Mouse (Mus musculus): Measurements from ENCODE around the gene Slc38a9. TPM values are rescaled to one million over a fixed set of nuclear protein-coding genes. Genes with fewer than 3 reads are reported as not detected.

Gene Slc38a9
- polyA plus RNA-seq, 1 experiment = 1.1 TPM

GRCm38 (mm10) chr13:112749881-112750280 lies 89.3 kb downstream of the Slc38a9 start:
- TF ChIP-seq GATA1 (IDR thresholded peaks at IDR 0.05; ENCODE audit: low read length) = no peak

DNA sequence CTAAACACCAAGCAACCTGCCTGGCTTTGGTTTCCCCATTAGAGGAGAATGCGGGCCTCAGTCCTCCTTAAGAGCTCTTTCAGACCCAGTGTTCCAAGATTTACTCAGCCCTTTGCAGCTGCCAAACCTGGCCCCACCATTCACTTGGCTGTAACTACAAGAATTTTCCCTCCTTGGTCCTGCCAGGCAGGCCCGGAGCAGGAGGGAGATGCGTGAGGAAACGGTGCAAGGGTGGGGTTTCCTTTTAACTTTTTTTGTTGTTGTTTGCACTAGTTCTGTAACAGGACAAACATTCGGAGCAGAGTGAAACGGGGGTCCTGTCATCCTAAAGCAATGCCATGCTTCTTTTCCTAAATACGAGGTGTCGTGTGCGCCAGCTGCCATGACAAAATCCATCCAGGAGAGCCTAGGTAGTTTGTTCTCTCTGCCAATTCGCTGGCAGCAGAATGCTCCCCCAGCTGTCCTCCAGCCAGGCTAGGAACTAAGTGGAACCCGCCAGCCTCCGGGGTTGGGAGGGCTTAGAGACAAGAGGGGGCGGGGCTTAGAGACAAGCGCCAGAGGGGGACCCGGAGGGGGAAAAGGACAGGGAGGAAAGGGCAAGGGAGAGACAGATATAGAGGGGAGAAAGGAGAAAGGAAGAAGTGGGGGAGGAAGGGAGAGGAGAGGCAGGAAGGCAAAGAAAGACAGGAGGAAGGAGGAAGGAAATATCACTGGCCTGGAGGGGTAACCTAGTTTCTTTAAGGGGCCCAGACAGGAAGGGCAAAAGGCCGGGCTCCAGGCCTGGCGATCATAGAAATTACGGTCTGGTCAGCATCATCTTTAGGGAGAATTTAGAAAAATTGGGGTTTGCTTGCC lies 91.1 kb downstream of the Slc38a9 start:
- TF ChIP-seq GATA1 (IDR thresholded peaks at IDR 0.05; ENCODE audit: low read length) = no peak

DNA sequence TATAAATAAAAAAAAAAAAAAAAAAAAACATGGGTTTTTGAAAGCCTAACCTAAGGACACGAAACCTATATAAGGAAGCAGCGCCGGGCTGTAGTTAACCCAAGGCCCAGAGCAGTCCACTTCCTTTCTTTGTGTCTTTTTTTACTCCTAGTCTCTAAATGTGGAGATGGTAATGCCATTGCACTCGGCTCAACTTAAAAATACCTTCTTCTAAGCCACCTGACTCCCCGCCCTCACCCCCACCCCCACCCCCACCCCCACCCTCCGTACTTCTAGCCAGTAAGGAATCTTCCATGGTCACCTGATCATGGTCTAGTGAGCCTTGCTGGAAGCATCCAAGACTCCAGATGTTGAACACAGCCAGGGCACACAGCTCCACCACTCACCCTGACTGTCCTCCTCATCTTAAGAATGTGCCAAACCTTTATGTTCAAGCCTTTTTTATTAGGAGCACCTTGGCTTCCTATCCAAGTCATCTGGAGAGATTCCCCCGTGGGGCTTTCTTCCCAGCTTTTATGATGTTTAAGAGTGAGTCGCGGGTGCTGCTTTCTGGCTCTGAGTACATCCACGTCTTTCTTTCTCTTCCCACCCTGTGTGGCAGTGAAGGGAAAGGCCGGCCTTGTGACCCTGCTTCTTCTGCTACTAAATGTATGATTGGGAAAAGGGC lies 91.9 kb downstream of the Slc38a9 start:
- no peak for TF ChIP-seq GATA1 (IDR thresholded peaks at IDR 0.05; ENCODE audit: low read length)

GRCm38 (mm10) chr13:112753522-112753921 lies 93.0 kb downstream of the Slc38a9 start:
- TF ChIP-seq GATA1 (IDR thresholded peaks at IDR 0.05; ENCODE audit: low read length) = no peak

- no peak for TF ChIP-seq GATA1 (IDR thresholded peaks at IDR 0.05; ENCODE audit: low read length)
Observed at GRCm38 (mm10) chr13:112754871-112755270, 94.3 kb downstream of the Slc38a9 start.

DNA sequence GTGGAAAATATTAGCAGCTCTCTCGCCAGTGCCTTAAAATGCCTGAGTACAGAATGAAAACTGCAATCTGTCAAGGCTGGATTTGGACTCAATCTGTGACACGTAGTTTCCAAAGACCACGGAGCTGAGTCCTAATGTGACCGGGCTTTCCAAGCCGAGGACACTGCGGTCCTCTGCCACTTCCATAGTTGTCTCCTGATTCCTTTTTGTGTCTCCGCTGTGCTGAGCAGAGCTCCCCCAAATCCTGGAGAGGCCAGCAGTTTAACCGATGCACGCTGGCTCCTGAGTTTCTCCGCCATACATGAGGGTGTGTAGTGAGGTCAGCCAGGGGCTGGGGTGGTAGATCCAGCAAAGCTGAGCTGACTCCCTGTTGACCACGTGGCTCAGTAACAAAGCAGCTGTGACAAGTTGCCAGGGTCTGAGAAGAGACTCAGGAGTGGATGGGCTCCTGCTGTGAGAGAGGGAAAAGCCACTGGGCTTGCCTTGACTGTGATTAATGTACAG lies 95.0 kb downstream of the Slc38a9 start:
- TF ChIP-seq GATA1 (IDR thresholded peaks at IDR 0.05; ENCODE audit: low read length) = no peak

DNA sequence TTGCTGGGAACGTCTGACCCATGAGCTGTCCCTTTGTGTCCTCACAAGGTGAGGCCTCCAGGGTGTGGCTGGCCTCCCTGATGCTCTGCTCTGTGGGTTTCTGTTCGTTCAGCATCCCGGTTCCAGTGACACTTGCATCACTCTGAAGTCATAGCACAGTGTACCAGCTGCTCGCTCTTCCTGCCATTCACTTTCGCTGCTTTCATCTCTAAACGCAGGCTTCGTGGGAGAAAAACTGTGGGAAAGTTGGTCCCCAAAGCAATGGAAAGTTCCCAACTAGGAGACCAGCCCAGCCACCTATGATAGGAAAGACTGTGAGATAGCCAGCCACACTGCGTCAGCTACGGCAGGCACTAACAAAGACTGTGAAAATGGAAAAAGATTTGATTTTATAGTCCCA lies 96.8 kb downstream of the Slc38a9 start:
- TF ChIP-seq GATA1 (IDR thresholded peaks at IDR 0.05; ENCODE audit: low read length) = no peak

GRCm38 (mm10) chr13:112758546-112759090 lies 98.1 kb downstream of the Slc38a9 start:
- TF ChIP-seq GATA1 (IDR thresholded peaks at IDR 0.05; ENCODE audit: low read length) = no peak

DNA sequence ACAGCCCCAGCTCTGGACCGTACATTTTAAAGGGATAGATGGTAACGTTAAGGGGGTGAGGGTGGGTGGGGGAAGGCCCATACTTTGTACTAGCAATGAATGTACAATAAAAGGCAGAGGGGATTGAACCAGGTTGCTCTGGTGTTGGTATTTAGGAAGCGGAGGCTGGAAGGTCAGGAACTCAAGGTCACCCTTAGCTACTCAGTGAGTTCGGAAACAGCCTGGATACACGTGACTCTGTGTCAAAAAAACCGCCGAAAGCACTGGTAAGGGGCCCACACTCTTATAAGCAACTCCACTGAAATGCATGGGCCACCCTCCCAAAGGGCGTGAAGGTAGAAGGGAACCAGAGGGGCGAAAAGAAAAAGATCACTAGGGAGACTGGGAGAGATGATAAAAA lies 98.8 kb downstream of the Slc38a9 start:
- no peak for TF ChIP-seq GATA1 (IDR thresholded peaks at IDR 0.05; ENCODE audit: low read length)

DNA sequence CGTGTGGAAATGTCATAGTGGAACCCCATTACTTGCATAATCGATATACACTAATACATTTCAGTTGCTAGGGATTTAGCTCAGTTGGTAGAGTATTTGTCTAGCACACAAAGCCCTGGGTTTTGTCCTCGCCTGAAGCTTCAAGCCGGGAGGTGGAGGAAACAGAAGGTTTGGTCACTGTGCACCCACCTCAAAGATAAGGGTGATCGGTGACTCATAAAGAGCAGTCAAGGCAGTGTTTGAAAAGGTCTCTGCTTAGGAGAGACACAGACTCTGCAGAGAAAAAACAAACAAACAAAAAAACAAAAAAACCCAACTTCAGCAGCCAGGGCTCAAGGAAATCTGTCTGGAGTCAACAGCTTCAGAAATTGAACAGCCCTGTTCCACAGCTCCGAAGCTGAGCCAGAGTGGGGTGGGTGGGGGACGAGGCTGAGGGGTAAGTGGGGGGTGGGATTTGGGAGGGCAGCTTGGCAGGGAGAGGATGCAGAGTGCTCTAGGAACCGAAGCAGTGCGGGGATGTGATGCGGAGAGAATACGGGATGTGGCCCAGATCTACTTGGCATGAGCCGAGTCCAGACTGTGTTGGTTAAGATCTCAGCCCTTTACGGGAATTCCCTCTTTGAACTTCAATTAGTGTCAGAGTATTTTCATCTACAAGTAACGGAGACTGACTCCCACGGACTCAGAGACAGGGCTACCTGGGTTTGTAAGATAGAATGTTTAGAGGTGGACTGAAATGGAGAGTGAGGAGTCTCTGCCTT lies 99.4 kb downstream of the Slc38a9 start:
- no peak for TF ChIP-seq GATA1 (IDR thresholded peaks at IDR 0.05; ENCODE audit: low read length)

DNA sequence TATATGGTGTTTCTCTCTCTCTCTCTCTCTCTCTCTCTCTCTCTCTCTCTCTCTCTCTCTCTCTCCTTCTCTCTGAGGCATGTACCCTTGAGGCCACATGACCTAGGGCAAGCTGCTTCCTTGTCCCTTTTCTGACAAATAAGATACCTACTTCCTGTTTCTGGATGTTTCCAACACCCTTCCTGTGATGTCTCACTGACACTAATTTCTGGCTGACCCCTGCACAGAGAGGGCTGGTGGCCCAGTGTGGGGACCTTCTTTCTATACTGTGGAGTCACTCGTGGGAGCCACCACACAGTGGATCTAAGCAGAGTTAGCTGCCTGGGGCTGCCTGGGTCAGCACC lies 100.0 kb downstream of the Slc38a9 start:
- TF ChIP-seq GATA1 (IDR thresholded peaks at IDR 0.05; ENCODE audit: low read length) = no peak

- no peak for TF ChIP-seq GATA1 (IDR thresholded peaks at IDR 0.05; ENCODE audit: low read length)
Observed at GRCm38 (mm10) chr13:112761787-112762186, 101.2 kb downstream of the Slc38a9 start.

DNA sequence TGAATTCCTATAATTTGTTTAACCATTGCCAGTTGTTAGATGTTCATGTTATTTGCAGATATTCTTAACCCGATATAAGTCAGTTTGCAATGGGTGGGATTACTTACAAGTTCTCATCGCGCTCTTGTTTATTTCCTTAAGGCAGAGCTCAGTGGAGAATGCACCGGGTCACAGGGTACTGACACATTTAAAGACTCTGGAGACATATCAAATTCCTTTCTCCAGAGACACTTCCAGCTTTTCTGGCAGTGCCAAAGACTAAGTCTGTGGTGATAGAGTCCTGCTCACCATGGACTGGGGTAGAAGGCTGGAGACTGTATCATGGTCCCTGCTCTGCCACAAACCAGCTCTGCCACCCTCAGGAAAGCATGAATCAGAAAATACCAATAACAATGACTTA lies 102.0 kb downstream of the Slc38a9 start:
- no peak for TF ChIP-seq GATA1 (IDR thresholded peaks at IDR 0.05; ENCODE audit: low read length)

- TF ChIP-seq GATA1 (IDR thresholded peaks at IDR 0.05; ENCODE audit: low read length) = peak; percentile 60
Observed at GRCm38 (mm10) chr13:112763531-112764091, 103.1 kb downstream of the Slc38a9 start.

DNA sequence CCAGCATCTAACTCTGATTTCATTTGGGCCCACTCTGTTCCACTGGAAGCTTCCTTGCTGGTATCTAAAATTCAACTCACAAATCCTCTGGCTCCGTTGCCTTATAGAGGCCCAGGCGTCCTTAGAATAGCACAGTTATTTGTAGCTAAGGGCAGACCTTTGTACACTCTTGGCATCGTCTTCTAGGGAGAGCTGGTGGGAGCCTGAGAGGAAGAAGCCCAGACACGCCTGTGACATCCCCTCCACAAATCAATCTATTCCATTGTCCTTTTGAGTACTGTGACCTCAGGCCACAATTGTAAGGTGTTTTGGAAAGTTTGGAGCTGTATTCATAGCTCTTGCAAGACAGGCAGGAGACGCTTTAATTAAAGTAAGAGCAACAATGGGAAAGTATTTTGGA lies 104.0 kb downstream of the Slc38a9 start:
- TF ChIP-seq GATA1 (IDR thresholded peaks at IDR 0.05; ENCODE audit: low read length) = no peak

Measured in G1E-ER4 (cell line).